22 mouse cellular contexts compared by ENCODE assay signal in genomic region chr3:75730982-75731600, GRCm38 (mm10). TPM values are rescaled to one million over a fixed set of nuclear protein-coding genes. Genes with fewer than 3 reads are reported as not detected.
A peak's percentile ranks its signal among the peaks of the same experiment; 100 is the strongest.
DNase-seq lines count a peak whose midpoint lies in the region; ATAC-seq and TF ChIP-seq lines count a peak whose summit lies in the region.
"Had no signal": no experiment of that assay in that cellular context is flagged by ENCODE, and none has a peak within 500 bp of the region (broad histone marks: within the 10 kb centered on the region; RNA-seq: fewer than 3 reads in every experiment).

No protein-coding gene starts in this region.

- H3K4me2 ChIP-seq in midbrain, embryonic 13.5 days (replicated peaks): no peak overlapping the region
- no peak overlapping the region for H3K4me2 ChIP-seq in midbrain, postnatal 0 days (ENCODE audit: low read depth, low read length, poor library complexity, severe bottlenecking)
- H3K4me2 ChIP-seq: kidney, embryonic 15.5 days had no signal

- no peak overlapping the region for H3K27ac ChIP-seq in midbrain, embryonic 13.5 days
- no peak overlapping the region for H3K27ac ChIP-seq in midbrain, postnatal 0 days (ENCODE audit: low read depth, low read length)
- H3K27ac ChIP-seq: kidney, embryonic 15.5 days had no signal

- WGBS in midbrain, embryonic 13.5 days: 79% methylated on average over 3 of the region's 3 CpGs
- 84% methylated on average over 3 of the region's 3 CpGs for WGBS in midbrain, postnatal 0 days

- TF ChIP-seq CTCF in midbrain, postnatal 0 days (IDR thresholded peaks at IDR 0.05): no peak

- no peak for DNase-seq in midbrain, postnatal 0 days (ENCODE audit: low spot score)
- DNase-seq in brain, adult 2 months (ENCODE audit: low read depth, low spot score): peak; percentile 33
- no peak for DNase-seq in right cerebral cortex, adult 18-20 months
- no peak for DNase-seq in right cerebral cortex, postnatal 36 days (ENCODE audit: low spot score in 2 of 2)
- no peak for DNase-seq in retina, postnatal 1 day
- DNase-seq: adrenal gland, postnatal 10 days; cerebellum, adult 8-10 months; embryo, embryonic 11 days; heart, adult 18-20 months; heart, postnatal 10 days; lung, postnatal 4 days; right cerebral cortex, postnatal 25 days had no signal

- H3K9ac ChIP-seq in midbrain, embryonic 13.5 days (replicated peaks): no peak overlapping the region
- no peak overlapping the region for H3K9ac ChIP-seq in midbrain, postnatal 0 days (replicated peaks; ENCODE audit: low read length, poor library complexity, severe bottlenecking)
- H3K9ac ChIP-seq: kidney, embryonic 15.5 days had no signal

- no peaks in the 10 kb centered on the region for H3K9me3 ChIP-seq in midbrain, embryonic 13.5 days
- H3K9me3 ChIP-seq in midbrain, postnatal 0 days (ENCODE audit: low read length): no peaks in the 10 kb centered on the region
- H3K9me3 ChIP-seq: kidney, embryonic 15.5 days had no signal

- no peaks in the 10 kb centered on the region for H3K4me1 ChIP-seq in midbrain, embryonic 13.5 days (replicated peaks)
- H3K4me1 ChIP-seq in midbrain, postnatal 0 days (ENCODE audit: insufficient read depth, low read length): no peaks in the 10 kb centered on the region
- H3K4me1 ChIP-seq: kidney, embryonic 15.5 days had no signal

- H3K4me3 ChIP-seq in midbrain, embryonic 13.5 days (replicated peaks): no peak overlapping the region
- H3K4me3 ChIP-seq in midbrain, postnatal 0 days (ENCODE audit: low read depth, low read length): no peak overlapping the region
- H3K4me3 ChIP-seq: kidney, embryonic 15.5 days had no signal

- no peaks in the 10 kb centered on the region for H3K36me3 ChIP-seq in midbrain, embryonic 13.5 days
- H3K36me3 ChIP-seq in midbrain, postnatal 0 days (ENCODE audit: insufficient read depth, low read length): no peaks in the 10 kb centered on the region
- H3K36me3 ChIP-seq: kidney, embryonic 15.5 days had no signal

- ATAC-seq in midbrain, embryonic 13.5 days: 0 out of 2 replicates have a peak, but pooled peaks have one; percentile 34
- no peak; the same call in 1 of the 2 replicates for ATAC-seq in midbrain, postnatal 0 days (ENCODE audit: low FRiP score)
- peak; percentile 89 for ATAC-seq in CD4-positive, CD25-positive, alpha-beta regulatory T cell, adult 4 months
- peak; percentile 96 for ATAC-seq in megakaryocyte-erythroid progenitor cell, adult 5-6 weeks (replicated peaks; ENCODE audit: low FRiP score, low TSS enrichment, poor library complexity, severe bottlenecking)
- ATAC-seq: forebrain, embryonic 14.5 days had no signal

- H3K27me3 ChIP-seq in midbrain, embryonic 13.5 days: no peaks in the 10 kb centered on the region
- H3K27me3 ChIP-seq in midbrain, postnatal 0 days (ENCODE audit: insufficient read depth, low read length): no peaks in the 10 kb centered on the region
- H3K27me3 ChIP-seq: kidney, embryonic 15.5 days had no signal

RNA-seq across cellular contexts. Expression of gene Gm29133, which starts 16.9 kb away (rescaled TPM):
- not detected in 2 replicates for polyA plus RNA-seq in midbrain, embryonic 13.5 days (2015; fragmentation: Nextera tagmentation; extraction: Ambion mirVana)
- not detected in 2 replicates for total RNA-seq in midbrain, postnatal 0 days (2014; rRNA removed)
- not detected in 2 replicates for polyA plus RNA-seq in midbrain, postnatal 0 days (2015; fragmentation: Nextera tagmentation; extraction: Ambion mirVana)
- polyA plus RNA-seq in CD4-positive, CD25-positive, alpha-beta regulatory T cell, adult 4 months (2017; shearing (Covaris generic)): not detected
- not detected in 2 replicates for total RNA-seq in megakaryocyte-erythroid progenitor cell, adult 5-6 weeks (2014; fragmentation: Nextera tagmentation)
- not detected in 2 replicates for total RNA-seq in megakaryocyte-erythroid progenitor cell, adult 5-6 weeks (2017)
- total RNA-seq: adrenal gland, postnatal 10 days; heart, adult 18-20 months; heart, postnatal 10 days; left cerebral cortex, adult 18-20 months; monocyte, adult 5-6 weeks had no signal
- polyA plus RNA-seq: forebrain, embryonic 14.5 days; intestine, embryonic 14.5 days; kidney, embryonic 15.5 days; limb, embryonic 11.5 days; liver, embryonic 16.5 days had no signal
